Mouse (Mus musculus) neutrophil, adult 5-6 weeks (primary cell): Measurements from ENCODE around the gene Tgtp2. TPM values are rescaled to one million over a fixed set of nuclear protein-coding genes. Genes with fewer than 3 reads are reported as not detected.
"Not testable (repeated sequence)": the region's sequence is repeated elsewhere in the genome, so short reads cannot be mapped to it uniquely, and the experiment has no call there.

Experiments
- ATAC-seq: fragments of 151-379, 151-347 bp; 2 replicates; pipeline ENCODE4 v1.8.0; 2017; ENCODE audit warnings: mild to moderate bottlenecking, moderate TSS enrichment; ENCODE audit not compliant: insufficient number of reproducible peaks, poor library complexity, low FRiP score, severe bottlenecking; ENCODE audit errors: extremely low read depth
- total RNA-seq: library from RNA; stranded (forward); fragments of 200-1000 nt; gene quantifications from 2 replicates; pipeline ENCODE4 v1.2.3, GENCODE M21; 2017

The Tgtp2 gene
- total RNA-seq, 1 experiment from 2014 or later, result 92.3 TPM

DNA sequence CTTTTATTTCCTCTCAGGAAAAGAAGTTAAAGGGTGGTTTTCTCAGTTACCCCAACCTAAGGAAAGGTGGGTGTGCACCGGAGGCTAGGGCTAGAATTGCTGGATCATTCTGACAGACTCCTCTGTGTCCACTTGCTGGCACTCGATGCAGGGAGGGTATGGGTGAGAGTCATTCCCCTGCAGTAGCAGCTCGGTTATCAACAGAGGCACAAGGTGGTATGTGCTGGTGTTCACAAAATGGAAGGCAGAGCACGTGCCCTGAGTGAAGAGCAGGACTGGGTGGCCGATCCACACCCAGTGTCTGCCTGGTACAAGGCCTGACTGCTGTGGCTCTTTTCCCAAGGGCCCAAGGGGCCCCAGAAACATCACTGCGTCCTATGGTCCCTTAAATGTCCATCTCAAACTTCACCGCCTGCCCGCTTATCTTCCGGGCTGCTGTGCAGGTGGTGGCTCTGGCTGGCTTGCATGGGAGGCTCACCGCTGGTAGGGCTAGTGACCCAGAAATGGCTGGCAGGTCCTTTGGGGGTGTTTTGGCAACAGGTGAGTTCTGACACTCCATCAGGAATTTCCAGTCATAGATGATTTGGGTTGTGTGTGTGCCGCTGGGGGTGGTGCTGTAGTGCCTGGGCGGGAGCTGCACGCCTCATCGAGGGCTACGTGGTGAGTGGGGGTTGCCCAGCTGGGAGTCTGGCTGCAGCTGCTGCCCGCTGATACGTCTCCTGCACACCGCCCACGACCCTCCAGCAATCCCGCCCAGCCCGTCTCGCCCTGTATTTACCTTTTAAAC, 24.0 kb upstream of the Tgtp2 start:
- ATAC-seq, result peak; percentile 18; the same call in 1 of the 2 replicates

DNA sequence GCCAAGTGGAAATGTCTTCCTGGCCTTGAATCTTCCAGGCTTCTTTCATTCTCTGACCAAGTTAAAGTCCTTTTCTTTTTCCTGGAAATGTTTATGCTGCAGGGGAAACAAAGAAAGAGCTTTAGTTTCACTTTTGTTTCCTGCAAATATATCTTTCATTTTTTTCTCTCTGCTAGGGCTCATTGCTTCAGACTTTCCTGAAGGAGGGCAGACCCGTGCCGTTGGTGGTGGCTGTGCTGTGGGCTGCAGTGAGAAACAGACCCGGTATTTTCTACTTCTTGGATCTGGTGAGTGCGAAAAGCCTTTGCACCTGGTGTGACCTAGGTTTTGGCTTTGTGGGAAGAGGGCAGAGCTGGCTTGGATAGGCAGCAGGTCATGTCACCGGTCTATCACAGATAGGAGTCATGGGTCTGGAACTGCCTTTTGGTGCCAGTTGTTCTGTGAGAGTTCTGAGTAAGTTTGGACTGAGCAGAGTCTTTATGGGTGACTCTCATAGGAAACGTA, 22.9 kb upstream of the Tgtp2 start:
- peak; percentile 7; the same call in 1 of the 2 replicates for ATAC-seq

DNA sequence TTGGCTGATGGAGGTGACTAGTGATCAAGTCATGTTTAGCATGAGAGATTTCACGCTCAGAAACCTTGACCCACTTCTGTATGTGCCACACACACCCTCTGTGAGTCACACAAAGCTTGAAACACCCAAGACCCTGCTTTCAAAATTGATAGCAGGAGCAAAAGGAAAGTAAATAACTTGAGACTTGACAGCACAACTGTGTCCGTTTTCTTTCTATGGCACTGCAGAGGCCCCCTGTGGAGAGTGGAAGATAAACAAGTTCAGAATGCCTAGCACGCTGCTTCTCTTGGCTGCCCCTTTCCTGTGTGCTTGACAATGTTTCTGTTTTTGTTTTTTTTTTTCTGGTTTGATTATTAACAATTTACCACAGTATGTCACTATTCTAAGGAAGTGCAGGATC, 20.9 kb upstream of the Tgtp2 start:
- ATAC-seq, result peak; percentile 47; the same call in 1 of the 2 replicates

DNA sequence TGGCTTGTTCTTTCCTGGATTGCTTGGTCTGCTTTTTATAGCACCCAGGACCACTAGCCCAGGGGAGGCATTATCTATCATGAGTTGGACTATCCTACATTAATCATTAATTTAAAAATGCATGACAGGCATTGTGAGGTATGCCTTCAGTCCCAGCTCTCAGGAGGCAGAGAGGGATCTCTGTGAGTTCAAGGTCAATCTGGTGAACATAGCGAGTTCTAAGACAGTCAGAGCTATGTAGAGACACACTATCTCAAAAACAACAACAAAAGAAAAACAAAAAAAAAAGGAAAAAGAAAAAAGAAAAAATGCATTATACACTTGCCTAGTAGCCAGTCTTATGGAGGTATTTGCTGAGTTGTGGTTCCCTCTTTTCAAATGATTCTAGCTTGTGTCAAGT, 20.4 kb upstream of the Tgtp2 start:
- no peak for ATAC-seq

DNA sequence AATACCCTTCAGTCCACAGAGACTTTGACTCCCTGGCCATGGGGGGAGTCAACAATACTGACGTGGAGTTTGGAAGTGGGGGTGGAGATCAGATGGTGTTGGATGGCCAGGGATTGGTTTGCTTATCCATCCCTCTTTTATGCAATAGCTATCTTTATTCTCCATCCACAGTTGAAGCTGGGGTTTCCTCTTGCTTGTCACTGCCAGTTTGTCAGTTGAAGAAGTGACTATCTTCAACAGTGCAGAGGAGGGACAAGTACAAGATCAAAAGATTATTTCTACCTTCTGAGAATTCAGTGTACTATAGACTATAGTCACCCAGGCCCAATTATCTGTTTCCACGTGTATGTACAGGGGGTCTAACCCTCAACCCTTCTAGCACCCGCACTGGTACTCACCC, 19.8 kb upstream of the Tgtp2 start:
- ATAC-seq, result no peak

- peak; percentile 31; the same call in 1 of the 2 replicates for ATAC-seq
Observed at GRCm38 (mm10) chr11:49083146-49083545, 19.1 kb upstream of the Tgtp2 start.

- ATAC-seq, result no peak
Observed at GRCm38 (mm10) chr11:49081886-49082285, 17.9 kb upstream of the Tgtp2 start.

DNA sequence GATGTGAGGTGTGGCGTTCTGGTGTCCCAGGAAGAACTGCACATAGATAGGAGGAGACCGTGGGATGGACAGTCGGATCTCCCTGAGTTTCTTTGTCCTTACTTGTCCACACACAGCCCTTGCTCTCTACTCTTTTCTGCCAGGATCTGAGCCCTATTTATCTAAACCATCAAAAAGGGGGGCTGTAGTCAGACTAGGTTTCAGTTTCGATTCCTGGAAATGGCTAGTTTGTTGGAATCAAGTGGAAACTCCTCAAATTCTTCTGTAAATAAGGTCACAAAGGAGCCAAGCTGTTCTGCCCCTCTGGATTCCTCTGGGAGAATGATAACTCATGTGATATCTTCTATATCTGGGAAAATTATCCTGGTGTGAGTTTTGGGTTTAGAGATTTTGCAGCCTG, 17.4 kb upstream of the Tgtp2 start:
- ATAC-seq, result no peak

GRCm38 (mm10) chr11:49080636-49081035, 16.6 kb upstream of the Tgtp2 start:
- ATAC-seq, result no peak

DNA sequence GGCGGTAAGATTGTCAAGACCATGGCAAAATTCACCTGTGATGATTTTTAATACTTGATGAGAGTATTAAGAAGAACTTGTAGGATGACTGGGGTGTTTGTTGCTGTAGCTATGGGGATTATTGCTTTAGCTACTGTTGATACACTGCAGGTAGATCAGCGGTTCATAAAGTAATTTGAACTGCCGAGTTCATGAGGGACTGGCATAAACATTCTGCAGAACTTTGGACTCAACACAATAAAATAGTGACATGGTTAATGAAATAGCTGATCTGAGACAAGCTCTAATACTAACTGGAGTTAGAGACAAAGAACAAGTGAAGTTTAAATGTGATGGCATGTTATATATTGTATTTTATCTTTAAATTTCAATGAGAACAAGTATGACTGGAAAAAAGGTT, 14.7 kb upstream of the Tgtp2 start:
- ATAC-seq, result no peak

- ATAC-seq, result no peak
Observed at GRCm38 (mm10) chr11:49077012-49077411, 13.0 kb upstream of the Tgtp2 start.

- peak; percentile 48; the same call in 1 of the 2 replicates for ATAC-seq
Observed at GRCm38 (mm10) chr11:49076001-49076757, 12.2 kb upstream of the Tgtp2 start, which contains the start of gene Ifi47. Gene Ifi47, plus strand, starts transcription at chr11:49076587.

GRCm38 (mm10) chr11:49068358-49068757, 4.4 kb upstream of the Tgtp2 start:
- ATAC-seq, result no peak

- ATAC-seq, result peak; percentile 37; the same call in 1 of the 2 replicates
Observed at GRCm38 (mm10) chr11:49061865-49062264, 2.1 kb downstream of the Tgtp2 start.

DNA sequence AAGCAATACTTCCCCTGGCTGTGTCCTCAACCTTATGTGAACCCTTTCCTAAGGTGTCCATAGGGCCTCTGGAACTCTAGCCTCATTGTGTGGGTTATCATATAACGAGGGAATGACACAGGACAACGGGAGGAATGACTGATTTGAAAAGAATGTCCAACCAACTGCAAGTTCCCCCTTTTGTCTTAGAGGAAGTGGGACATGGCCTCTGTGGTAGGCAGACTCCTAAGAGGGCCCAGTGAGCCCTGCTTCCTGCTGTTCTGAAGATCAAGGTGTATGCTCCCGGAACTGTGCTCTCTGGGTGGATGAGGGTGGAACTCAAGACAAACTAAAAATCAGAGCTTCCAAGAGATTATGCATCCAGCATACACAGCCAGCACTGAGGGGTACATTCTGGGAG, 3.9 kb downstream of the Tgtp2 start:
- peak; percentile 69 for ATAC-seq

DNA sequence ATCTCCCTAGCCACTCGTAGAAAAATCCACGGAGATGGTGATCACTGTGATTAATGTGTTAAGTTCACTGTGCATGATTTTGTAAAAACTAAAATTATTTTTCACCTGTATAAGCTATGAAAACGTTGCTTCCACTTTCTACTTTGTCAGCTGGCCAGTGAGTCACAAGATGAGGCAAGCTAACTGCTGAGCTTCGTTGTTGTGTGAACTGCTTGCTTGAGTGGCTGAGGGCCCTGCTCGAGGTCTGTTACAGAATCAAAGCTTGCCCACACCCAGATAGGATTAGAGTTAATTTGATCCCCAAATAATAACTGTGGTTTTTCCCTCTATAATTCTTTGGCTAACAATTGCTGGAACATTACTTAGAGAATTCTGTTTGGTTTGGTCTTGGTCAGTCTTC, 12.1 kb downstream of the Tgtp2 start:
- ATAC-seq, result peak; percentile 45

- ATAC-seq, result peak; percentile 73
Observed at GRCm38 (mm10) chr11:49051093-49051891, 12.7 kb downstream of the Tgtp2 start, which contains the start of gene 9930111J21Rik2. Gene 9930111J21Rik2, minus strand, starts transcription at chr11:49051242.

- ATAC-seq, result peak; percentile 68
Observed at GRCm38 (mm10) chr11:49050064-49050463, 13.9 kb downstream of the Tgtp2 start.

GRCm38 (mm10) chr11:49012074-49012473, 51.9 kb downstream of the Tgtp2 start:
- ATAC-seq, result not testable (repeated sequence)
